Mouse (Mus musculus): ENCODE results near the gene Col26a1. TPM values are rescaled to one million over a fixed set of nuclear protein-coding genes. Genes with fewer than 3 reads are reported as not detected.
"Not testable (repeated sequence)": the region's sequence is repeated elsewhere in the genome, so short reads cannot be mapped to it uniquely, and the experiment has no call there.

The Col26a1 gene
- total RNA-seq, 2 experiments from 2014 or later = 0.31 to 0.75 TPM

DNA sequence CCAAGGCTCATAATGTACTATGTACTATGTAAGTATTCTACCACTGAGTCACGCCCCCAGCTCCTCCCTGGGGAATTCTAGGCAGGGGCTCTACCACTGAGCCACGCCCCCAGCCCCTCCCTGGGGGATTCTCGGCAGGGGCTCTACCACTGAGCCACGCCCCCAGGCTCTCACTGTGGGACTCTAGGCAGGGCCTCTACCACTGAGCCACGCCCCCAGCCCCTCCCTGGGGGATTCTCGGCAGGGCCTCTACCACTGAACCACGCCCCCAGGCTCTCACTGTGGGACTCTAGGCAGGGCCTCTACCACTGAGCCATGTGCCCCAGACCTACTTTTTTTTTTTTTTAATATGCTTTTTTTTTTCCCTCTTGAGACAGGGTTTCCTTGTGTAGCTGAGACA lies 129.8 kb downstream of the Col26a1 start:
- not testable (repeated sequence) for DNase-seq (ENCODE audit: low spot score)

DNA sequence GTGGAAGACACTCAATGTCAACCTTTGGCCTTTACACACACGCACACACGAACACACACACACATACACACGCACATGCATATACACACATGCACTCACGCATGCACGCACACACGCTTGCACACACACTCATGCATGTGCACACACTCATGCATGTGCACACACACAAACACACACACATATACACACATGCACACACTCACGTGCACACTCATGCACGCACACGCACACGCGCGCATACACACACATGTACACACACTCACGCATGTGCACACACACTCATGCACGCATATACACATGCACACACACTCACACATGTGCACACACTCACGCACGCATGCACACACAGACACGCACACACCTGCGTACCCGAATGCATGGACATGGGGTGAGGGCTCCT lies 130.9 kb downstream of the Col26a1 start:
- no peak for DNase-seq (ENCODE audit: low spot score)

DNA sequence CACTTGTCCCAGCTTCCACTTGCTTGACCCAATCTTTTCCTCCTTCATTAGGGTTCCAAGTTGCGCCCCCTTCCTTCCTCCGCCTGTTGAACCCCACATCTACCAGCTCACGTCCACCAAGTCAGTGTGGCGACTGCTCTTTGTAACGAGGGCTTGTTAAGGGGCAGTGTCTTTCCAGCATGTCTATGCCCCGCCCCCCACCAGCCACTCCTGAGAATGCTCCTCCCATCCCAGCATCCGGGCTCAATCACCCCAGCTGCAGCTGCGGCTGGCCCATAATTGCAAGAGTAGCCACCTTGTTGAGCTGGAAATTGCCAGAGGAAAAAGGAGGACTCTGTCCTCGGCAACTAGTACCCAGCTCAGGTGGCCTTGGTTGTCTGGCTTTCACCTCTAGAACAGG lies 136.4 kb downstream of the Col26a1 start:
- no peak for DNase-seq (ENCODE audit: low spot score)

DNA sequence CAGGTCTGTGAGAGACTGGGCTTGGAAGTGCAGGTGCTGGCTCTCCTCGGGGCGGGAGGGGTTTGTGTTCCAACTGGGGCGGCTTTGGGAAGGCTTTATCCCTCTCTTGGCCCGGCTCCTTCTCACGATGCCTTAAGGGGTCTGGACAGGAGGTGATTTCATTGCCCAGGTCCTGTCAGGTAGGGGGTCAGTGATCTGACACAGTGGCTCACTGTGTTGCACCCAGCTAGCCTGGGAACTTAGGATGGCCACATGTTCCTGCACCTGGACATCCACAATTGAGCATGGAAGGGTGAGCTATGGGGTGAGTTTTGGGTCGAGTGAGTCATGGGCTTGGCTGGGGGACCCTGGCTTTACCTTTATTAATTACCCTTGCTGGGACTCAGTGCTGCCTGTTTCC lies 144.1 kb downstream of the Col26a1 start:
- DNase-seq (ENCODE audit: low spot score) = no peak

DNA sequence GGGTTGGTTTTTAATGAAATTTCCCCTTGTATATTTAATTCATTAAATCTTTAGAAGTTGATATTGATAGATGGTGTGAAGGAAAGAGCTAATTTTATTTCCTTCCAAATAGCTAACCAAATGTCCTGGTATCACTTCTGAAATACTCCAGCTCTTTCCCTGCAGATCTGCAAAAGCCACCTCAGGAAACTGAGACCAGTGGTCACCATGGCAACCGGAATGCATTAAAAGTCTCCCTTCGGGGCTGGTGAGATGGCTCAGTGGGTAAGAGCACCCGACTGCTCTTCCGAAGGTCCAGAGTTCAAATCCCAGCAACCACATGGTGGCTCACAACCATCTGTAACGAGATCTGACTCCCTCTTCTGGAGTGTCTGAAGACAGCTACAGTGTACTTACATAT lies 156.7 kb downstream of the Col26a1 start:
- not testable (repeated sequence) for DNase-seq (ENCODE audit: low spot score)

DNA sequence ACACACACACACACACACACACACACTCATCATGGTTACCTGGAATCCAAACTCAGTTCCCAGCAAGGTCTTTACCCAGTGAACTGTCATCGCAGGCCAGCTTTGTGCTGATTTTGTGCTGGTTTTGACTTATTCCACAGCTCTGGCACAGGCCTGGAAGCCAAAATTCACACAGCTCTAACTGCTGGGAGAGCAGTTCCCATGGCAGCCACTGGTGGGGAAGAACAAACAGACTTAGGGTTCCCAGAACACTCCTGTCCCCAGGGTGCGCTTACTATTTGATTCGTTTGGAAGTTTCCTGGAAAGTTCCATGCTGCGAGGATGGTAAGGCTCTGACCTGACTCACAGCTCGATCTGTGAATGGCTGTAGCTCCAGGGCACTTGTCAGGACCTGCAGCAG lies 161.4 kb downstream of the Col26a1 start:
- DNase-seq (ENCODE audit: low spot score) = no peak

DNA sequence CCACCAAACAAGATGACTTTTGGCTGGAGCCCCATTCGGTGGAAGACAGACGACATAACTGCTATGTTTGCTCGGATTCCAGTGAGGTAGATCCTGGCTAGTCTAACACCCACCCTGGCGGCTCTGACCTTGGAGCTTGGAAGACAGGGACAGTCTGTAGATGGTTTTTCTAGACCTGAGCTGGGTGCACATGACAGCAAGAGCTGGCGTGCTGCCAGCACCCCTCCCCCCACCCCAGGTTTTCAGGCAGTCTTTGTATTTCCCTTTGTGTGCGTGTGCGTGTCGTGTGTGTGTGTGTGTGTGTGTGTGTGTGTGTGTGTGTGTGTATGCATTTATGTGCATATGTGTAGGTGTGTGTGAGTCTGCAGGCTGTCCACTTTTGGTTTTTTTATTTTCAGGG lies 164.4 kb downstream of the Col26a1 start:
- no peak for DNase-seq (ENCODE audit: low spot score)

DNA sequence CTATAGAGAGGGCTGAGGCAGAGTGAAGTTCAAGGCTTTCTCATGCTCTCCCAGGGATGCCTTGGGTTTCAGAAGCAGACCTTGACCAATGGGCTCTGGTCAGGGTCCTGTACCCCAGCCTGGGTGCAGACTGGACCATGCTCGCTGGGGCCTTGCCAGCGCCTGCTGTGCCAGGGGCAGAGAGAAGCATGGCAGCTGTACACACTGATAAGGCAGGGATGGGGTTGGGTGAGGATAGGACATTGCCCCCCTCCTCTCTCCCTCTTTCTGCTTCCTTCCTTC lies 165.5 kb downstream of the Col26a1 start:
- no peak for DNase-seq (ENCODE audit: low spot score)

DNA sequence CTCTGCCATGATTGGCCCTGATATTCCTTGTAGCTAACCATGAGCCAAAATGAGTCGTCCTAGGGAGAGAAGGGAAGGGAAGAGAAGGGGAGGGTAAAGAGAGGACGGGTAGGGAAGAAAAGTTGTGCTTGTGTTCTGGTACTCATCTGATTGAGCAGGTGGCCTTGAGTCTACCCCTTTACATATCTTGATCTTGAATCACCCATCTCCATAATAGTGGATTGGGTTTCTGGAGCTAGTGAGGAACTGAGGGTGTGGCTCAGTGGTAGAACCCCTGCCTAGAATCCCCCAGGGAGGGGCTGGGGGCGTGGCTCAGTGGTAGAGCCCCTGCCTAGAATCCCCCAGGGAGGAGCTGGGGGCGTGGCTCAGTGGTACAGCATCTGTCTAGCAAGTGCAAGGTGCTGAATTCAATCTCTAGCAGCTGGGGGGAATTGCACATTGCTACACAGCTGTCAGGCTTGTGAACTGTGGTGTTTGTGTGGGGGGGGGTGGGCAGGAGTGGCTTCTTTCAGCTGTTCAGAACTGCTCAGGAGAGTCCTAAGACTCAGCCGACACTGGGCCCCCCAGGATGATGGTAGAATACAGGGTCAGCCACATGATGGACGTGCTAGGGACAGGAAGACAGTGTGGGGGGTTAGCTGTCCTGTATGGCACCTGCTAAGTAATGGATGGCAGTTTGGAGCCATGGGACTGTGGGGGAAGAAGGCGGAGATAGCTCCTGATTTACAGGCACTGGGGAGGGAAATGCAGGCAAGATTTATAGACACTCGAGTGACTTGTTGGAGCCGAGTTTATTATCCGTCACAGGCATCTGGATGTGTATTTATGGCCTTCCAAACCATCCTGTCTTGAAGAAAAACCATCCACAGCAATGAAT lies 166.1 kb downstream of the Col26a1 start:
- DNase-seq (ENCODE audit: low spot score) = no peak

DNA sequence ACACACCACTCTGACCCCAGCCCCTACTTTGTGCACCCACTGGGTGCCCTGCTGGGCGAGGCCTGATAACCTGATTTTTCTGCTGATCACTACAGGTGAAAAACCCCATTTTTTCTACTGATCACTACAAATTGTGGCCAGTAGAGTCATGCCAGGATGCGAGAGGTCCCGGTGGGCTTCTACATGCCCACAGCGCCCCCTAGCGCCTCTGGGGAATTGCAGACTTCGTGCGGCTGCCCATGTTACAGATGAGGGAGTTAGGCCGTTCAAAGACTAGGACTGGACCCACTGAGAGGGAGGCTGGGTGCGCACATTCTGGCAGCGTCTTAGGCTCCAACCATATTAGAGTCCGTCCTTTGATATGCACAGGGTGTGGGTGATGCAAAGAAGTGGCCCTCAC lies 168.1 kb downstream of the Col26a1 start:
- DNase-seq (ENCODE audit: low spot score) = peak; percentile 20

DNA sequence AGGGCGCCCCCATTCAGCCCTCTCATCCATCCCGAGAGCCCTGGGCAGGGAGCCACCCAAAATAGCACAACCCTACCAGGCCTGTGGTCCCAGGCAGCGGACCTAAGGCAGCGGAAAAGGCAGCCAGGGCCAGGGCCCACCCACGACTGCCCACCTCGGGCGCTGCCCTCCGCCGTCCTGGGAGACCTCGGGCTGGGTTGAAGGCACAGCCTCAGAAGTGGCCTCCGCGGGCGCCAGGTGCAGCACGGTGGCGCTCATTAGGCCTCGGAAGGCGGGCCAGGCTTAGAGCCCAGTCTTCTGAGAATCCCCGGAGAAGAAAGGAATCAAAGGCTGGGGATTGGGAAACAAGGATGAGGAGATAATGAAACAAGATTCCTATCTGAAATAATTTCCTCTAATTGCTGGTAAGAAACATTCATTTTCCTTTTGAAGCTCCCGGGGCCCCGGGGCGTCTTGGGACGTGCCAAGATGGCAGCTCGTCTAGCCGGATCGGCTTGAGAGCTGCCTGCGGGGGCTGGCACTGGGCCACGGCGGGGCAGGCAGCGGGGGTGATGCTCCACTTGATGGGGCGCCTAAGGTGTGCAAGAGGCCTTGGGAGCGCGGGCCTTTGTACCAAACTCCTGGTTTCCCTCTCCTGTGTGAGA lies 168.7 kb downstream of the Col26a1 start:
- no peak for DNase-seq (ENCODE audit: low spot score)

DNA sequence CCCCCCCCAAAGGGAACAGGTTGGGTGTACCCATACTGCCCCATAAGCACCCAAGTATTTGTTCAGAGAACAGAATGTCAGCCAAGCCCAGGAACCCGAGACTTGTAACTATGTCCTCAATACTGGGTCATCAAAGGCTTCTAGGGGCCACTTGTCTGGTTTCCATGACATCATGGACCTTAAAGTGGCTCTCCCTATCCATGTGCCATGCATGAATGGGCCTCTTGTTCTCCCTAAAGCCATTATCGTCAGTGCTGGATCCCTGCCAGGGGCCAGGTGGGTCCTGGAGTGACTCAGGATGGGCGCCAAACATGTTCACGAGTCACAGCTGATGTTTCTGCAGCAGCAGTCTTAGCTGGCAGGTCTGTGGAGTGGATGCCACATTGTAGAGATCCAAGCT lies 172.3 kb downstream of the Col26a1 start:
- DNase-seq (ENCODE audit: low spot score) = no peak

DNA sequence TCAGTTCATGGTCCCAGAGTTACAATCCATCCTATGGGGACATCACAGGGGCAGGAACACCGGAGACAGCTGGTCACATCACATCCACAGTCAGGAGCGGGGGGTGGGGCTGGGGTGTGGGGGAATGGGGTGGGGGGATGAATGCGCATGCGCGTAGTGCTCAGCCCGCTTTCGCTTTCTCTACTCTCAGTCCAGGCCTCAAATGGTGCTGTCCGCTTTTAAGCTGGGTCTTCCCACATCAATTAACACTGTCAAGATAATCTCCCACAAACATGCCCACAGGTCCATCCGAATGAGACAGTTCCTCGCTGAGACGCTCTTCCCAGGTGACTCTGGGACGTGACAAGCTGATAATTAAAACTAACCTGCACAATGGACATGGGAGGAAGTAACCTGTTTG lies 174.9 kb downstream of the Col26a1 start:
- no peak for DNase-seq (ENCODE audit: low spot score)

DNA sequence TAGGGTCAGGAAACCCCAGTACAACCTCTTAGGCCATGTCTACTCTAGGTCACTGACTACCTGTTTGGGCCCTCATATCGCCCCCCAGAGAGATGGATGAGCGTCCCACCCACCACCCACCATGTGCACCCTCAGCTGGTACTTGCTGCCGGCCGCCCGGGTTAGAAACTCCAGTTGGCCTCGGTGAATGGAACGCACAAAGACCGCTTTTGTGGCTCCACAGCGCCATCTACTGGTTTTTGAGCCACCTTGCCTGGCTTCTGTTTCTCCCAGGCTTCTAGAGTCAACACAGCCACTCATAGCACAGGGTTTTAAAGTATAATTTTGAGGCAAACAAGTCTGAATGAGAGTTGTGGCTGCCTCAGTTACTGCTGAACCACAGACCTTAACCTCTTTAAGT lies 176.2 kb downstream of the Col26a1 start:
- DNase-seq (ENCODE audit: low spot score) = peak; percentile 71

DNA sequence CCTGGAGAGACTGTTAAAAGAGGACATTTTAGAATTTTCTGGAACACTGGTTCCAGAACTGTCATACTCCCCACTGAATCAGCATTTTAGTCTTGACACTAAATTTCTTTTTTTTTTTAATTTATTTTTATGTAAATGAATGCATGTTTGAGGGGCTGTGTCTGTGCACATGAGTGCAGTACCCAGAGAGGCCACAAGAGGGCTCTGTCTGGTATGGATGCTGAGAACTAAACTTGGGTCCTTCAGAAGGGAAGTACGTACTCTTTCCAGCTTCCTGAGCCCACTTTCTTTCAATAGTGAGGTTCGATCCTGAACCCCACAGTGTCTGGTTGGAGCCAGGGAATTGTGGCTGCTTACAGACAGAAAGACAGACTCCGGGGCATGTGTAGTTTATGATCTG lies 177.5 kb downstream of the Col26a1 start:
- no peak for DNase-seq (ENCODE audit: low spot score)

DNA sequence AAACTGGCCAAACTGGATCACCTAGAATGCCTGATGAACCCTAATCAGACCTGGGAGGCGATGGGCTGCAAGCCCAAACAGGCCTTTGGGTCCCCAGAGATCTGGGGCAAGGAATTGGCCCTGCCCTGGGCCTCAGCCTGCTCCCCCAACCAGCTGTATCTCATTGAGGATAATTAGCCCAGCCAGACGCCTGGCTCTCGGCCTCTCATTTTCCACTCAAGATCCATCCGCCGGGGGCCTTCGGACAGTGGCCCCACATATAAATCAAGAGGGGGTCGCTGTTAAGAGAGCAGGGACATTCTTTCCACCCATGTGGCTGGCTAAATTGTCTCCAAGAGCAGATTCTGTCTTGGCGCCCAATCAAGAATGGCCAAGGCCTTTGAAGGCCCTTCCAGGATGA lies 178.9 kb downstream of the Col26a1 start:
- DNase-seq (ENCODE audit: low spot score) = no peak

DNA sequence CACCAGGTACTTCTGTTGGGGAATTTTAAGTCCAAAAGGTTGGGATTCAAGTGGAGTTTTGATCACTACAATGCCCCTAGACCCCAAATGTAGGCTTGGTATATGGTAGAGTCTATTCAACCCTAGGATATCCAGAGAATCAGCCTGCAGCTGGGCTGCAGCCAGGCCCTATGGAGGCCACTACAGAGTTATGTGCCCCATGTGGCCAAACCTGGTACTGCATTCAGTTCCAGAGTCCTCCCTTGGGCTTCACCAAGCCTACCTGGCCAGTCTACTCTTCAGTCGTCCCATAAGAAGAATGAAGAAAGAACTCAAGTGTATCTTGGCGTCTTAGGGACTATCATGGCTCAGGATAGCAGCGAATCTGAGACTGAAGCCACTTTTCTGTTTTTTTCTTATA lies 179.3 kb downstream of the Col26a1 start:
- peak; percentile 77 for DNase-seq (ENCODE audit: low spot score)

DNA sequence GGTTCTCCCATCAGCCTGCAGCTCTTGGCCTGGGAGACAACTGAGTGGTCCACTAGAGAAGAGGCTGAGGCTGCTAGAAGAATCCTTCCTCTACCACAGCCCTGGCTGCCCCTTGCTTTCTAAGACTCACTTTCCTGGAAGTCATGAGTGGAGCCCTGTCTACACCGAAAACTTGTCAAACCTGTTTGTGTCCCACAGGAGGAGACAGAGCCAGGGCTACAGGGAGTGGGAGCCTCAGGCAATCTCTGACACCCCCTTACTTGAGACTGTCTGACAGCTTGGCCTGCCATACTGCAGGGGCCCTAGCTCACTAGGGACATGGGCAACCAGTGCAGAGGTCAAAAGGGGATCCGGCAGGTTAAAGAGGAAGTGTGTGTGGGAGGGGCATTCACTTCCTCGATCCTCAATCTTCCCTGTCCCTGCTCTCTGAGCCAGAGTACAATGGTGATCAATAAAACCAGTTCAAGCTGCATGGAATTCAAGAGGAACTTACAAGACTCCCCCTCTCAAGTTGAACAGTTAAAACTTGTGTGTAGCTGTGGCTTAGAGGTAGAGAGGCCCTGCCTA lies 180.8 kb downstream of the Col26a1 start:
- DNase-seq (ENCODE audit: low spot score) = no peak

DNA sequence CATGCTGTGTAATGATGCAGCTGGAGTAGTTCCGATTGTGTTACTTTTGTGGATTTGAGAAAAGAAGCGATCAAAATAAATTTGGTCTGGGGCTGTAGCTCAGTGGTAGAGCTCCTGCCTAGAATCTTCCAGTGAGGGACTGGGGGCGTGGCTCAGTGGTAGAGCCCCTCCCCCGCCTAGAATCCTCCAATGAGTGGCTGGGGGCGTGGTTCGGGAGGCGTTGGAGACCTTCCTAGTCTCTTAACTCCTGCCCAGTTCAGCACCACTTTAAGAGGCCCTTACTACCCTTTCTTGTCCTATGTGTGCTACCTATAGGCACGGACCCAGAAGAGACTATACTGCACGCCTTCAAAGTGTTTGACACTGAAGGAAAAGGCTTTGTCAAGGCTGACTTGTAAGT lies 185.4 kb downstream of the Col26a1 start:
- DNase-seq (ENCODE audit: low spot score) = no peak

DNA sequence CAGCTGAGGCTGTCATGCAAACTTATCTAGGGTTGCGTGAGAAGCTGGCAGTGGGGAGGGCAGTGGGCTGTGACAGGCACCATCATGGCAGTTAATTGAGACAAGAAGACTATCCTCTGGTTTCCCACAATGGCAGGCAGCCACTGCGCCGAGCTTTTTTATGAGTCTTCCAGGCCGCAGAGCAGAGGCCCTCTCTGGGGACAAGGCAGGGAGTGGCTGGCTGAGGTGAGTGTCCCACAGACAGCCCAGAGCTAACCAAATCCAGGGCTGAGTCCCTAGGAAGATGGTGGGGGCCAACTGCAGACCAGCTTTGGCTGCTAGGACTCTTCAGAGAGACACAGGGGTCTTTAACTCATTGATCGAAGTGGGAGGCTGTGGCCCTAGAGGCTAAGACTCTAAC lies 186.5 kb downstream of the Col26a1 start:
- DNase-seq (ENCODE audit: low spot score) = no peak

DNA sequence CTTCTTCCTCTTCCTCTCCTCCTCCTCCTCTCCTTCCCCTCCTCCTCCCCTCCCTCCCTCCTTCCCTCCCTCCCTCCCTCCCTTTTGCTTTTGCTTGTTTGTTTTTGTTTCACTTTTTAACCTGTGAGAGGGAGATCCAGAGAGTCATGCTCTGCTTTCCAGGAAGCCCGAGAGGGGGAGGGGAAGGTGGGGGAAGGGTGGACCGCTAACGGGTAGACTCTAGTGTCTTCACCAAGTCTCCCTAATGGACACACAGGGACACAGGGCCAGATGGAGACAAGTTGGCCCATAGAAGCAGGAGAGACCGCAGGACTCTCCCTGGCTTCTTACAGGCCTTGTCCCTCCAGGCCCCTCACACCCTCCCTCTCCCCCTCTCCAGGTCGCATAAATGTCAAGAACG lies 188.0 kb downstream of the Col26a1 start:
- DNase-seq (ENCODE audit: low spot score) = no peak

DNA sequence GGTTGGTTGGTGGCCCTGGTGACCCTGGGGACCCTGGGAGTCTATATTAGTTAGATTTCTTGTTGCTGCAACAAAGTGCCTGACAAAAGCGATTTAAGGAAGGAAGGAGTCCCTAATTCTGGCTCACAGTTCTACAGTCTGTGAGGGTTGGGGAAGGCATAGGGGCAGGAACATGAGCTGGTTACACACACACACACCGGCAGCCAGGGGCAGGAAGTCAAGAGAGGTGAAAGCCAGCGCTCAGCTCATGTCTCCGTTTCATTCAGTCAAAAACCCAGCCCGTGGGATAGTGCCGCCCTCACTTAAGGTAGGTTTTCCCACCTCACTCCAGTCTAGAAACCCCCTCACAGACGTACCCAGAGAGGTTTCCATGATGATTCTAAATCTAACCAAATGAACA lies 189.6 kb downstream of the Col26a1 start:
- DNase-seq (ENCODE audit: low spot score) = no peak

DNA sequence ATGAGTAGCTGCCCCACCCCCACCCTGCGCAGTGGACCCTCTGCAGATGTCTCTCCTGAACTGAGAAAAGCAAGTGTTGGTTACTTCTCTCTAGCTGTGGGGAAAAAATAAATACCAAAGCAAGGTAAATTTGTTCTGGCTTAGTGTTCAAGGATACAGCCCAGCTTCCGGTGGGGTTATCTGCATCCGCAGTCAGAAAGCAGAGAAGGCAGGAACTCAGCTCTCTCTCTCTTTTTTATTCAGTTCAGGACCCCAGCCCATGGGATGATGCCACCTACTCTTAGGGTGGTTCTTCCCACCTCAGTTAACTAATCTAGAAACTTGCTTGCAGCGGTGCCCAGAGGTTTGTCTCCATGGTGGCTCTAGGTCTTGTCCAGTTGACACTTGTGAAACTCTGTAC lies 190.2 kb downstream of the Col26a1 start, which contains the start of gene Myl10:
Gene Myl10 (plus strand): TSS at position 363 of the 400 bp plus-strand sequence.
- DNase-seq (ENCODE audit: low spot score) = no peak
